Comparison of ENCODE assay signal across 8 mouse cellular contexts in the genomic region with DNA sequence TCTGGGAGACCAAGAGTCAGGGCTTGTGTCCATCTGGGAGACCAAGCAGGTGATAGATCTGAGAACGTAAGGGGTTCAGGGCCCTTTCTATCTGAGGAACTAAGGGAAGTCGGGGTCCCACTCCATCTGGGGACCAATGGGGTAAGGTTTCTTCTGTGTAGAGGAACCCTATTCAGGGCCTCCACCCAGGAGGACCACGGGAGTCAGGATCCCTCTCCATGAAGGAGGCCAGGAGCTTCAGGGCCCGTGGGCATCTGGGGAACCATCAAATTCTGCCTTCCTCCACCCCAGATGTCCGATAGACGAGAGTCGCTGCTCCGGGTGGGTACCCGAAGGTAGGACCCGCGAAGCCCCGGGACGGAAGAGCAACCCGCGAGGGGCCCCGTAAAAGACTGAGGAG. TPM values are rescaled to one million over a fixed set of nuclear protein-coding genes. Genes with fewer than 3 reads are reported as not detected.
DNase-seq lines count a peak whose midpoint lies in the region; ATAC-seq and TF ChIP-seq lines count a peak whose summit lies in the region.

No protein-coding gene starts in this region.

- intact Hi-C loops in left cerebral cortex, postnatal 4 days (cut with DNase I) = no loop called here

- WGBS in forebrain, embryonic 12.5 days = 1% methylated on average over 11 of the region's 16 CpGs
- WGBS in limb, embryonic 15.5 days = 1% methylated on average over 16 of the region's 16 CpGs
- WGBS in small intestine, adult 2 months = 0% methylated on average over 16 of the region's 16 CpGs

- peak overlapping the region; percentile 88 for H3K4me3 ChIP-seq in G1E (ENCODE audit: low read depth, low read length)
- peak overlapping the region; percentile 91 for H3K4me3 ChIP-seq in forebrain, embryonic 12.5 days (replicated peaks)
- H3K4me3 ChIP-seq in limb, embryonic 15.5 days = peak overlapping the region; percentile 82
- H3K4me3 ChIP-seq in small intestine, adult 2 months (ENCODE audit: low read depth, low read length) = peak overlapping the region; percentile 94

- TF ChIP-seq POLR2A in small intestine, adult 2 months (IDR thresholded peaks at IDR 0.05; ENCODE audit: low read depth, low read length) = no peak

- H3K27ac ChIP-seq in forebrain, embryonic 12.5 days = peak overlapping the region; percentile 83
- H3K27ac ChIP-seq in limb, embryonic 15.5 days = peak overlapping the region; percentile 48
- H3K27ac ChIP-seq in small intestine, adult 2 months (ENCODE audit: insufficient read depth, low read depth, low read length) = peak overlapping the region; percentile 23

- no peaks in the 10 kb centered on the region for H3K27me3 ChIP-seq in G1E (ENCODE audit: insufficient read depth, low read length)
- H3K27me3 ChIP-seq in forebrain, embryonic 12.5 days = peaks cover 26% of the 10 kb centered on the region
- peaks cover 14% of the 10 kb centered on the region for H3K27me3 ChIP-seq in limb, embryonic 15.5 days
- no peaks in the 10 kb centered on the region; the same call in 1 of the 2 replicates for H3K27me3 ChIP-seq in small intestine, adult 2 months (ENCODE audit: control insufficient read depth, insufficient read depth, low read length)

- H3K36me3 ChIP-seq in G1E (replicated peaks) = peaks cover 28% of the 10 kb centered on the region
- no peaks in the 10 kb centered on the region for H3K36me3 ChIP-seq in forebrain, embryonic 12.5 days (replicated peaks)
- H3K36me3 ChIP-seq in limb, embryonic 15.5 days = no peaks in the 10 kb centered on the region
- H3K36me3 ChIP-seq in small intestine, adult 2 months (ENCODE audit: control insufficient read depth, insufficient read depth, low read length) = no peaks in the 10 kb centered on the region

- ATAC-seq in G1E (ENCODE audit: extremely low read depth, insufficient number of reproducible peaks, low FRiP score, poor library complexity, severe bottlenecking) = no peak
- no peak for ATAC-seq in forebrain, embryonic 12.5 days (ENCODE audit: low FRiP score)
- ATAC-seq in limb, embryonic 15.5 days (ENCODE audit: insufficient number of reproducible peaks, low FRiP score, low TSS enrichment, low read depth) = peak; percentile 23

- H3K9ac ChIP-seq in forebrain, embryonic 12.5 days = peak overlapping the region; percentile 93
- H3K9ac ChIP-seq in limb, embryonic 15.5 days = peak overlapping the region; percentile 86

- peak; percentile 8 for DNase-seq in kidney, adult 9 months
- DNase-seq in kidney, postnatal 14 days = no peak
- DNase-seq in G1E (ENCODE audit: low spot score) = peak; percentile 58
- no peak for DNase-seq in left cerebral cortex, postnatal 4 days
- no peak for DNase-seq in layer of hippocampus, postnatal 36 days

- no peaks in the 10 kb centered on the region for H3K9me3 ChIP-seq in G1E (replicated peaks)
- H3K9me3 ChIP-seq in forebrain, embryonic 12.5 days = no peaks in the 10 kb centered on the region
- no peaks in the 10 kb centered on the region for H3K9me3 ChIP-seq in limb, embryonic 15.5 days

- H3K4me2 ChIP-seq in forebrain, embryonic 12.5 days = peak overlapping the region; percentile 91
- H3K4me2 ChIP-seq in limb, embryonic 15.5 days = peak overlapping the region; percentile 76

- peaks cover 39% of the 10 kb centered on the region for H3K4me1 ChIP-seq in G1E (ENCODE audit: insufficient read depth, low read depth, low read length)
- peaks cover 28% of the 10 kb centered on the region for H3K4me1 ChIP-seq in forebrain, embryonic 12.5 days
- H3K4me1 ChIP-seq in limb, embryonic 15.5 days = peaks cover 17% of the 10 kb centered on the region
- H3K4me1 ChIP-seq in small intestine, adult 2 months (ENCODE audit: control insufficient read depth, insufficient read depth, insufficient read length, low read length) = peaks cover 15% of the 10 kb centered on the region; the same call in 1 of the 2 replicates

- TF ChIP-seq CTCF in G1E (IDR thresholded peaks at IDR 0.05; ENCODE audit: low read depth, low read length) = no peak
- no peak for TF ChIP-seq CTCF in small intestine, adult 2 months (IDR thresholded peaks at IDR 0.05; ENCODE audit: extremely low read depth, insufficient read length, insufficient replicate concordance, low read depth, low read length)

RNA-seq across cellular contexts. Expression of gene Tollip, which starts 16.5 kb away (rescaled TPM):
- total RNA-seq in G1E (2014; fragmentation: Nextera tagmentation) = 49.4 and 55.5 TPM in 2 replicates
- total RNA-seq in G1E (2017) = 51.9 and 52.6 TPM in 2 replicates
- 53.6 and 62.7 TPM in 2 replicates for polyA plus RNA-seq in G1E (2012)
- polyA plus RNA-seq in forebrain, embryonic 12.5 days (2016; fragmentation: Nextera tagmentation; extraction: Ambion mirVana) = 69.2 and 76.2 TPM in 2 replicates
- 47.5 and 50.3 TPM in 2 replicates for polyA plus RNA-seq in limb, embryonic 15.5 days (2015; fragmentation: Nextera tagmentation; extraction: Ambion mirVana)
- 47.4 and 142 TPM in 2 replicates for polyA plus RNA-seq in small intestine, adult 2 months (2012; rRNA removed)
- 10 to 100 TPM; 77.1 to 81.7 TPM for total RNA-seq in left cerebral cortex, postnatal 4 days (2021)
- 100 to 1,000 TPM; 121 to 127 TPM for total RNA-seq in layer of hippocampus, postnatal 36 days (2021)

RNA-seq across cellular contexts. Expression of gene Brsk2, which starts 47.7 kb away (rescaled TPM):
- total RNA-seq in G1E (2014; fragmentation: Nextera tagmentation) = not detected in 2 replicates
- total RNA-seq in G1E (2017) = 0.05 TPM in 1 of 2 replicates, not detected in the other
- polyA plus RNA-seq in G1E (2012) = not detected in 2 replicates
- polyA plus RNA-seq in forebrain, embryonic 12.5 days (2016; fragmentation: Nextera tagmentation; extraction: Ambion mirVana) = 19.8 and 20.2 TPM in 2 replicates
- polyA plus RNA-seq in limb, embryonic 15.5 days (2015; fragmentation: Nextera tagmentation; extraction: Ambion mirVana) = 0.55 and 0.95 TPM in 2 replicates
- 0.51 and 5.3 TPM in 2 replicates for polyA plus RNA-seq in small intestine, adult 2 months (2012; rRNA removed)
- 100 to 1,000 TPM; 167 TPM for total RNA-seq in left cerebral cortex, postnatal 4 days (2021)
- 100 to 1,000 TPM; 163 to 178 TPM for total RNA-seq in layer of hippocampus, postnatal 36 days (2021)

Comparison
In these comparisons a context has a peak if more than half of its experiments do, and no peak if none do; other contexts are left out.
1. DNase-seq: peak in kidney, adult 9 months (single experiment) and G1E (single experiment); none in kidney, postnatal 14 days (single experiment), left cerebral cortex, postnatal 4 days (single experiment) and layer of hippocampus, postnatal 36 days (0 of 2).
2. H3K27ac ChIP-seq: peak in every context shown above with its lines; median percentile 83 in forebrain, embryonic 12.5 days; 48 in limb, embryonic 15.5 days; 23 in small intestine, adult 2 months.
3. Peak in every context shown above with its lines, with median percentiles within 50 percentile points of each other: H3K4me3 ChIP-seq.